Mouse (Mus musculus) liver, adult 2 months (tissue): ENCODE data around the gene Gm3127. TPM values are rescaled to one million over a fixed set of nuclear protein-coding genes. Genes with fewer than 3 reads are reported as not detected.
"Not testable (repeated sequence)": the region's sequence is repeated elsewhere in the genome, so short reads cannot be mapped to it uniquely, and the experiment has no call there.

Experiments used
- DNase-seq: peaks from one replicate; pipeline ENCODE4 v3.0.0-alpha.2; 2011; ENCODE audit warnings: low read depth, low spot score; ENCODE audit errors: extremely low read depth
- H3K27ac ChIP-seq: fragments of 200-500 bp; replicated peaks from 2 replicates; pipeline ENCODE4 v1.5.1; 2012; ENCODE audit warnings: low read depth, mild to moderate bottlenecking, control low read depth, inconsistent platforms, low read length; ENCODE audit not compliant: insufficient read depth
- H3K27me3 ChIP-seq: fragments of 200-500 bp; 2 replicates; pipeline ENCODE4 v1.6.1; 2012; ENCODE audit warnings: mild to moderate bottlenecking, moderate library complexity, low read length, inconsistent platforms; ENCODE audit not compliant: control insufficient read depth, insufficient read depth
- H3K36me3 ChIP-seq: fragments of 200-500 bp; 2 replicates; pipeline ENCODE4 v1.6.1; 2012; ENCODE audit warnings: low read length, inconsistent platforms; ENCODE audit not compliant: control insufficient read depth, insufficient read depth
- H3K4me1 ChIP-seq: fragments of 200-500 bp; 2 replicates; pipeline ENCODE4 v1.6.1; 2011; ENCODE audit warnings: low read length; ENCODE audit not compliant: control insufficient read depth, insufficient read depth
- H3K4me3 ChIP-seq: fragments of 200-500 bp; 2 replicates; pipeline ENCODE4 v1.5.1; 2011; ENCODE audit warnings: low read depth, mild to moderate bottlenecking, control low read depth, low read length, moderate library complexity; ENCODE audit not compliant: insufficient read depth
- H3K79me2 ChIP-seq: fragments of 200-500 bp; 2 replicates; pipeline ENCODE4 v1.6.1; 2012; ENCODE audit warnings: inconsistent platforms, mild to moderate bottlenecking, low read length, moderate library complexity; ENCODE audit not compliant: control insufficient read depth, insufficient read depth
- H3K9ac ChIP-seq: fragments of 200-500 bp; 2 replicates; pipeline ENCODE4 v1.6.1; 2012; ENCODE audit warnings: low read depth, mild to moderate bottlenecking, control low read depth, inconsistent platforms, low read length
- WGBS: fragments of 180-500 bp; shearing (Covaris S2); methylation state at CpG from one replicate; pipeline ENCODE4 v1.1.7; 2018; 5-methylcytosine and 5-hydroxymethylcytosine counted together
- polyA plus RNA-seq: library from polyadenylated mRNA; depleted of rRNA; stranded (reverse); fragments of >200 nt; gene quantifications from 2 replicates; pipeline ENCODE4 v1.2.3, GENCODE M21; 2012; rRNA removed
- total RNA-seq: library from RNA; depleted of rRNA; stranded (reverse); fragments of >200 nt; gene quantifications from 2 replicates; pipeline ENCODE4 v1.2.3, GENCODE M21; 2014; rRNA removed

The Gm3127 gene
- total RNA-seq, result not detected in 2 replicates
- not detected in 2 replicates for polyA plus RNA-seq

- H3K4me3 ChIP-seq, H3K36me3 ChIP-seq, H3K4me1 ChIP-seq, H3K27ac ChIP-seq, H3K9ac ChIP-seq, H3K27me3 ChIP-seq, DNase-seq, H3K79me2 ChIP-seq: not testable (repeated sequence)
- WGBS, result 50% methylated on average over 1 of the region's 2 CpGs
Observed at GRCm38 (mm10) chr14:4164730-4165129, at the start of gene Gm3127. Gene Gm3127, plus strand, starts transcription at chr14:4165030.

GRCm38 (mm10) chr14:4141646-4142045 lies 23.2 kb upstream of the Gm3127 start:
- not testable (repeated sequence) for H3K4me3 ChIP-seq, H3K36me3 ChIP-seq, H3K79me2 ChIP-seq, H3K9ac ChIP-seq, H3K4me1 ChIP-seq, H3K27me3 ChIP-seq, H3K27ac ChIP-seq, DNase-seq
- 76% methylated on average over 4 of the region's 4 CpGs for WGBS

GRCm38 (mm10) chr14:4182030-4182429 lies 17.2 kb downstream of the Gm3127 start:
- not testable (repeated sequence) for H3K4me3 ChIP-seq, DNase-seq
- 15% methylated on average over 13 of the region's 14 CpGs for WGBS

GRCm38 (mm10) chr14:4182491-4183210 lies 17.8 kb downstream of the Gm3127 start, which contains the start of gene Gm2974:
Gene Gm2974, plus strand, starts transcription at chr14:4182576.
- not testable (repeated sequence) for H3K79me2 ChIP-seq, H3K27ac ChIP-seq, DNase-seq, H3K4me3 ChIP-seq, H3K9ac ChIP-seq, H3K4me1 ChIP-seq, H3K27me3 ChIP-seq, H3K36me3 ChIP-seq
- 11% methylated on average over 49 of the region's 59 CpGs for WGBS

More at GRCm38 (mm10) chr14:4182030-4182429, 17.2 kb downstream of the Gm3127 start:
- not testable (repeated sequence) for H3K27me3 ChIP-seq, H3K9ac ChIP-seq, H3K27ac ChIP-seq, H3K36me3 ChIP-seq, H3K4me1 ChIP-seq, H3K79me2 ChIP-seq

GRCm38 (mm10) chr14:4183375-4183774 lies 18.5 kb downstream of the Gm3127 start:
- H3K79me2 ChIP-seq, DNase-seq, H3K4me1 ChIP-seq, H3K4me3 ChIP-seq, H3K9ac ChIP-seq, H3K27me3 ChIP-seq, H3K27ac ChIP-seq, H3K36me3 ChIP-seq: not testable (repeated sequence)
- 33% methylated on average over 8 of the region's 10 CpGs for WGBS

Other genes with a start within 250 kb of the Gm3127 start
- not detected in 2 replicates for gene Gm3029, start 233.3 kb upstream of the Gm3127 start, total RNA-seq
- not detected in 2 replicates for gene Gm3029, start 233.3 kb upstream of the Gm3127 start, polyA plus RNA-seq
- not detected in 2 replicates for gene Gm3095, start 201.5 kb upstream of the Gm3127 start, total RNA-seq
- gene Gm3095, start 201.5 kb upstream of the Gm3127 start, polyA plus RNA-seq, result not detected in 2 replicates
- not detected in 2 replicates for gene Gm3099, start 166.6 kb upstream of the Gm3127 start, total RNA-seq
- gene Gm3099, start 166.6 kb upstream of the Gm3127 start, polyA plus RNA-seq, result not detected in 2 replicates
- not detected in 2 replicates for gene Gm5796, start 141.1 kb upstream of the Gm3127 start, total RNA-seq
- not detected in 2 replicates for gene Gm5796, start 141.1 kb upstream of the Gm3127 start, polyA plus RNA-seq
- not detected in 2 replicates for gene Gm3115, start 80.9 kb upstream of the Gm3127 start, total RNA-seq
- gene Gm3115, start 80.9 kb upstream of the Gm3127 start, polyA plus RNA-seq, result not detected in 2 replicates
- gene Gm8108, start 54.5 kb upstream of the Gm3127 start, total RNA-seq, result not detected in 2 replicates
- gene Gm8108, start 54.5 kb upstream of the Gm3127 start, polyA plus RNA-seq, result not detected in 2 replicates
- gene Gm2974, start 17.5 kb downstream of the Gm3127 start, total RNA-seq, result not detected in 2 replicates
- gene Gm2974, start 17.5 kb downstream of the Gm3127 start, polyA plus RNA-seq, result not detected in 2 replicates
- gene Gm3138, start 84.6 kb downstream of the Gm3127 start, total RNA-seq, result not detected in 2 replicates
- gene Gm3138, start 84.6 kb downstream of the Gm3127 start, polyA plus RNA-seq, result not detected in 2 replicates
- gene Gm3149, start 152.3 kb downstream of the Gm3127 start, total RNA-seq, result not detected in 2 replicates
- not detected in 2 replicates for gene Gm3149, start 152.3 kb downstream of the Gm3127 start, polyA plus RNA-seq
- not detected in 2 replicates for gene 2610042L04Rik, start 169.7 kb downstream of the Gm3127 start, total RNA-seq
- not detected in 2 replicates for gene 2610042L04Rik, start 169.7 kb downstream of the Gm3127 start, polyA plus RNA-seq
- gene Gm3159, start 232.5 kb downstream of the Gm3127 start, total RNA-seq, result not detected in 2 replicates
- gene Gm3159, start 232.5 kb downstream of the Gm3127 start, polyA plus RNA-seq, result not detected in 2 replicates